Mouse (Mus musculus): ENCODE data around the gene Slc35f3. TPM values are rescaled to one million over a fixed set of nuclear protein-coding genes. Genes with fewer than 3 reads are reported as not detected.

Gene Slc35f3
- polyA plus RNA-seq, 1 experiment: 0.14 TPM

GRCm38 (mm10) chr8:126269733-126270132, 28.6 kb upstream of the Slc35f3 start:
- TF ChIP-seq CTCF (IDR thresholded peaks at IDR 0.05; ENCODE audit: control insufficient read depth, insufficient read depth, insufficient replicate concordance, low read depth, low read length): no peak

GRCm38 (mm10) chr8:126272445-126272844, 25.9 kb upstream of the Slc35f3 start:
- TF ChIP-seq POLR2A (IDR thresholded peaks at IDR 0.05; ENCODE audit: control insufficient read depth, low read depth, low read length): no peak
- no peak for TF ChIP-seq CTCF (IDR thresholded peaks at IDR 0.05; ENCODE audit: control insufficient read depth, insufficient read depth, insufficient replicate concordance, low read depth, low read length)
- no peaks in the 10 kb centered on the region for H3K36me3 ChIP-seq (ENCODE audit: control insufficient read depth, insufficient read depth, low read length)
- H3K4me1 ChIP-seq (ENCODE audit: control insufficient read depth, insufficient read depth, low read length): no peaks in the 10 kb centered on the region
- no peak overlapping the region for H3K4me3 ChIP-seq (ENCODE audit: control insufficient read depth, low read depth, low read length)
- no peak overlapping the region for H3K27ac ChIP-seq (ENCODE audit: control insufficient read depth, insufficient read depth, low read depth, low read length)
- H3K27me3 ChIP-seq (ENCODE audit: control insufficient read depth, insufficient read depth, low read length): no peaks in the 10 kb centered on the region

More at GRCm38 (mm10) chr8:126269733-126270132, 28.6 kb upstream of the Slc35f3 start:
- Histone ChIP-seq H3K27ac (ENCODE audit: control insufficient read depth, insufficient read depth, low read depth, low read length) (no peak overlapping the region), H3K27me3 (ENCODE audit: control insufficient read depth, insufficient read depth, low read length) (no peaks in the 10 kb centered on the region), H3K36me3 (ENCODE audit: control insufficient read depth, insufficient read depth, low read length) (no peaks in the 10 kb centered on the region), H3K4me1 (ENCODE audit: control insufficient read depth, insufficient read depth, low read length) (no peaks in the 10 kb centered on the region), H3K4me3 (ENCODE audit: control insufficient read depth, low read depth, low read length) (no peak overlapping the region)

GRCm38 (mm10) chr8:126273066-126273465, 25.3 kb upstream of the Slc35f3 start:
- TF ChIP-seq CTCF (IDR thresholded peaks at IDR 0.05; ENCODE audit: control insufficient read depth, insufficient read depth, insufficient replicate concordance, low read depth, low read length): no peak
- TF ChIP-seq POLR2A (IDR thresholded peaks at IDR 0.05; ENCODE audit: control insufficient read depth, low read depth, low read length): no peak
- no peaks in the 10 kb centered on the region for H3K27me3 ChIP-seq (ENCODE audit: control insufficient read depth, insufficient read depth, low read length)
- no peaks in the 10 kb centered on the region for H3K4me1 ChIP-seq (ENCODE audit: control insufficient read depth, insufficient read depth, low read length)
- H3K4me3 ChIP-seq (ENCODE audit: control insufficient read depth, low read depth, low read length): no peak overlapping the region
- no peaks in the 10 kb centered on the region for H3K36me3 ChIP-seq (ENCODE audit: control insufficient read depth, insufficient read depth, low read length)
- H3K27ac ChIP-seq (ENCODE audit: control insufficient read depth, insufficient read depth, low read depth, low read length): no peak overlapping the region

DNA sequence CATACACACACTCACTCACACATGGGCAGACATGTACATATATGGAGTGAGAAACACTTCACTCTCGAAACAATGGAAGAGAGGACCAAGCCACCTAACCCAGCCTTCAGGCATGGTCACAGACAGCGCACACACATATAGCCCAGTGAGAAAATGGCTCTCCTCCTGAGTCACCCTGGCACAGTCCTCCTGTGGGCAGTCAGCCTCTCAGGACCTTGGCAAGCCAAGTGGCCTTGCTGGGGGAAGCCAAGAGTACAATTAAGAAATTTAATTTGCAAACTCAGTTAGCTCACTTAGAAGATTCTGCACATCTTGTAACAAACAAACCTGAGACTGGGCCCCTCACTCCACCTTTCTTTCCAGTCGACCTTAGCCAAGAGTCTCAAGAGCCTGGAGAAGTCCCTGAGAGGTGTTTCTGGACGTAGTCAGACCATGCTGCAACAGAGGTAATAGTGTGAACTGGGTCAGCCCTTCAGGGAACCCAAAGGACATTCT, 23.4 kb upstream of the Slc35f3 start:
- no peaks in the 10 kb centered on the region for H3K27me3 ChIP-seq (ENCODE audit: control insufficient read depth, insufficient read depth, low read length)
- H3K36me3 ChIP-seq (ENCODE audit: control insufficient read depth, insufficient read depth, low read length): no peaks in the 10 kb centered on the region
- TF ChIP-seq POLR2A (IDR thresholded peaks at IDR 0.05; ENCODE audit: control insufficient read depth, low read depth, low read length) (no peak), CTCF (IDR thresholded peaks at IDR 0.05; ENCODE audit: control insufficient read depth, insufficient read depth, insufficient replicate concordance, low read depth, low read length) (no peak)

DNA sequence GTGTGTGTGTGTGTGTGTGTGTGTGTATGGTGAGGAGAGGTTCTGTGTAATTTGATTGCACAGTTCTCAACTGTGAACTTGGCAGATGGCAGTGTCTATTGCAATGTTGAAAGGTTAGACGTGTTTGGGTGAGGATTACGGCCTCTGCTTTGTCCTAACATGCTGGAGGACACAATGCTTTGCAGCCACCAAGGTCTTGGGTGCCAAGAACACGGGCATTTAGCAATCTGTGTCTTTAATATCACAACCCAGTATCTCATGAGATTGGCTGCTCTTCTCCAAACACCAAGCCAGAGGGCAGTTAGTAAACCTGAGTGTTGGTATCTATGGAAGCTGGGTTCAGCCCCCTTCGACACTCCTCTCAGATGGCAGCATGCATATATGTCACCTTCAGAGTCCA, 22.5 kb upstream of the Slc35f3 start:
- Histone ChIP-seq H3K4me1 (ENCODE audit: control insufficient read depth, insufficient read depth, low read length) (no peaks in the 10 kb centered on the region), H3K36me3 (ENCODE audit: control insufficient read depth, insufficient read depth, low read length) (no peaks in the 10 kb centered on the region), H3K27me3 (ENCODE audit: control insufficient read depth, insufficient read depth, low read length) (no peaks in the 10 kb centered on the region), H3K27ac (ENCODE audit: control insufficient read depth, insufficient read depth, low read depth, low read length) (no peak overlapping the region), H3K4me3 (ENCODE audit: control insufficient read depth, low read depth, low read length) (no peak overlapping the region)
- TF ChIP-seq POLR2A (IDR thresholded peaks at IDR 0.05; ENCODE audit: control insufficient read depth, low read depth, low read length): no peak
- no peak for TF ChIP-seq CTCF (IDR thresholded peaks at IDR 0.05; ENCODE audit: control insufficient read depth, insufficient read depth, insufficient replicate concordance, low read depth, low read length)

More for the DNA sequence above, 23.4 kb upstream of the Slc35f3 start:
- Histone ChIP-seq H3K4me1 (ENCODE audit: control insufficient read depth, insufficient read depth, low read length) (no peaks in the 10 kb centered on the region), H3K27ac (ENCODE audit: control insufficient read depth, insufficient read depth, low read depth, low read length) (no peak overlapping the region), H3K4me3 (ENCODE audit: control insufficient read depth, low read depth, low read length) (no peak overlapping the region)

- TF ChIP-seq POLR2A (IDR thresholded peaks at IDR 0.05; ENCODE audit: control insufficient read depth, low read depth, low read length) (no peak), CTCF (IDR thresholded peaks at IDR 0.05; ENCODE audit: control insufficient read depth, insufficient read depth, insufficient replicate concordance, low read depth, low read length) (no peak)
Measured at GRCm38 (mm10) chr8:126291951-126292350, 6.4 kb upstream of the Slc35f3 start.

DNA sequence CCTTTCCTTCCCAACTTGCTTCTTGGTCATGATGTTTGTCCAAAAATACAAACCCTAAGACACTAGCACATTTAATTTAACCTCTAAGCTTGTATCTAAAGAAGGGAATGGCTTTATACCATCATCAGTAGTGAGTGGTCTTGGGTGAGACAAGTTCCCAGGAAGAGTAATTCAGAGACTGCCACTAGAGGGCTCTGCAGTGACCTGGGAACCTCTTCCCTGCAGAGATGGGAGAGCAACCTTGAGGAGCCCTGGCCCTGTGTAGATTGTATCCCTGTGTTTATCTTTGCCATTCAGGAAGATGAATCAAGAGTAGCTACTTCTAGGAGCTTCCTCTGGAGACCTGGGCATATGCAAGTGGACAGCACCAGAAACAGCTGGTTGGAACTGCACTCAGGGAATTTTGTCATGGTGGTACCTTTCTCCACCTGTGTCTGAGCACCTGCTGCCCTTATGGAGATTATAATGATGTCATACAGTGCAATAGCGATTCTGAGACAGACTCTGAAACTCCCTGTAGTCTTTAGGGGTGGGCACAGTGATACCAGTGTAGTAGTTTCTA, 993 bp upstream of the Slc35f3 start:
- no peak for TF ChIP-seq POLR2A (IDR thresholded peaks at IDR 0.05; ENCODE audit: control insufficient read depth, low read depth, low read length)
- TF ChIP-seq CTCF (IDR thresholded peaks at IDR 0.05; ENCODE audit: control insufficient read depth, insufficient read depth, insufficient replicate concordance, low read depth, low read length): peak; percentile 49; the same call in 1 of the 2 replicates
- Histone ChIP-seq H3K36me3 (ENCODE audit: control insufficient read depth, insufficient read depth, low read length) (no peaks in the 10 kb centered on the region), H3K4me3 (ENCODE audit: control insufficient read depth, low read depth, low read length) (no peak overlapping the region)

More at GRCm38 (mm10) chr8:126291951-126292350, 6.4 kb upstream of the Slc35f3 start:
- Histone ChIP-seq H3K36me3 (ENCODE audit: control insufficient read depth, insufficient read depth, low read length) (no peaks in the 10 kb centered on the region), H3K4me1 (ENCODE audit: control insufficient read depth, insufficient read depth, low read length) (peaks cover 11% of the 10 kb centered on the region), H3K27me3 (ENCODE audit: control insufficient read depth, insufficient read depth, low read length) (no peaks in the 10 kb centered on the region), H3K27ac (ENCODE audit: control insufficient read depth, insufficient read depth, low read depth, low read length) (no peak overlapping the region), H3K4me3 (ENCODE audit: control insufficient read depth, low read depth, low read length) (peak overlapping the region; percentile 71)

More for the DNA sequence above, 993 bp upstream of the Slc35f3 start:
- Histone ChIP-seq H3K4me1 (ENCODE audit: control insufficient read depth, insufficient read depth, low read length) (peaks cover 9% of the 10 kb centered on the region), H3K27ac (ENCODE audit: control insufficient read depth, insufficient read depth, low read depth, low read length) (no peak overlapping the region), H3K27me3 (ENCODE audit: control insufficient read depth, insufficient read depth, low read length) (no peaks in the 10 kb centered on the region)

Measured in testis, adult 2 months (tissue).